Mouse (Mus musculus) bone marrow macrophage, adult 2 months (primary cell): ENCODE data around the gene Scarb1.

Experiments
- CTCF ChIP-seq: IDR thresholded peaks from 2 replicates; pipeline ENCODE4 v1.5.1; 2012; ENCODE audit warnings: low read depth, mild to moderate bottlenecking, low read length, moderate library complexity
- POLR2A ChIP-seq: IDR thresholded peaks from 2 replicates; pipeline ENCODE4 v1.6.1; 2012; ENCODE audit warnings: mild to moderate bottlenecking, low read depth, low read length, borderline replicate concordance

GRCm38 (mm10) chr5:125330656-125331055 is 10.2 kb downstream of the Scarb1 start:
- TF ChIP-seq CTCF (no peak), POLR2A (no peak)
